Comparison of ENCODE assay signal across 8 mouse cellular contexts in genomic region chr2:121867051-121867928, GRCm38 (mm10). TPM values are rescaled to one million over a fixed set of nuclear protein-coding genes. Genes with fewer than 3 reads are reported as not detected.
DNase-seq lines count a peak whose midpoint lies in the region; ATAC-seq lines count a peak whose summit lies in the region.

No protein-coding gene starts in this region.

- WGBS in hindbrain, embryonic 13.5 days: under 1% methylated on average over 58 of the region's 63 CpGs
- WGBS in limb, embryonic 15.5 days: 1% methylated on average over 56 of the region's 63 CpGs
- WGBS in neural tube, embryonic 13.5 days: 2% methylated on average over 61 of the region's 63 CpGs

- peak; percentile 31 to 53 for DNase-seq in right cerebral cortex, adult 2 months (ENCODE audit: low spot score in 2 of 2)
- DNase-seq in right cerebral cortex, postnatal 4 days: no peak
- DNase-seq in c-Kit-positive CD71-positive TER-119-negative erythroid progenitor cells, embryonic 14.5 days (ENCODE audit: low read depth): peak; percentile 19
- peak; percentile 7 for DNase-seq in fibroblast of lung, adult 2 months (ENCODE audit: low read depth)
- no peak for DNase-seq in spleen, adult 12 weeks (ENCODE audit: low spot score)

- peaks cover 32% of the 10 kb centered on the region for H3K4me1 ChIP-seq in hindbrain, embryonic 13.5 days (replicated peaks)
- peaks cover 12% of the 10 kb centered on the region for H3K4me1 ChIP-seq in limb, embryonic 15.5 days
- peaks cover 35% of the 10 kb centered on the region for H3K4me1 ChIP-seq in neural tube, embryonic 13.5 days (replicated peaks)

- H3K36me3 ChIP-seq in hindbrain, embryonic 13.5 days: peaks cover 5% of the 10 kb centered on the region; the same call in 1 of the 2 replicates
- H3K36me3 ChIP-seq in limb, embryonic 15.5 days: no peaks in the 10 kb centered on the region
- no peaks in the 10 kb centered on the region; the same call in 1 of the 2 replicates for H3K36me3 ChIP-seq in neural tube, embryonic 13.5 days

- ATAC-seq in hindbrain, embryonic 13.5 days (ENCODE audit: low FRiP score): peak; percentile 83
- ATAC-seq in limb, embryonic 15.5 days (ENCODE audit: insufficient number of reproducible peaks, low FRiP score, low TSS enrichment, low read depth): peak; percentile 40; the same call in 1 of the 2 replicates
- ATAC-seq in neural tube, embryonic 13.5 days (ENCODE audit: low read depth): peak; percentile 49

- H3K4me2 ChIP-seq in hindbrain, embryonic 13.5 days: peak overlapping the region; percentile 80
- H3K4me2 ChIP-seq in limb, embryonic 15.5 days: peak overlapping the region; percentile 69
- H3K4me2 ChIP-seq in neural tube, embryonic 13.5 days: peak overlapping the region; percentile 62

- no peaks in the 10 kb centered on the region for H3K9me3 ChIP-seq in hindbrain, embryonic 13.5 days
- H3K9me3 ChIP-seq in limb, embryonic 15.5 days: no peaks in the 10 kb centered on the region
- H3K9me3 ChIP-seq in neural tube, embryonic 13.5 days: no peaks in the 10 kb centered on the region

- peaks cover 6% of the 10 kb centered on the region for H3K27me3 ChIP-seq in hindbrain, embryonic 13.5 days
- no peaks in the 10 kb centered on the region for H3K27me3 ChIP-seq in limb, embryonic 15.5 days
- H3K27me3 ChIP-seq in neural tube, embryonic 13.5 days: 0 out of 2 replicates have a peak, but pooled peaks cover 3% of the 10 kb centered on the region

- H3K4me3 ChIP-seq in hindbrain, embryonic 13.5 days: peak overlapping the region; percentile 94
- H3K4me3 ChIP-seq in limb, embryonic 15.5 days: peak overlapping the region; percentile 84
- peak overlapping the region; percentile 94 for H3K4me3 ChIP-seq in neural tube, embryonic 13.5 days

- H3K27ac ChIP-seq in hindbrain, embryonic 13.5 days: peak overlapping the region; percentile 93
- H3K27ac ChIP-seq in limb, embryonic 15.5 days: peak overlapping the region; percentile 83
- peak overlapping the region; percentile 91 for H3K27ac ChIP-seq in neural tube, embryonic 13.5 days (replicated peaks)

- peak overlapping the region; percentile 96 for H3K9ac ChIP-seq in hindbrain, embryonic 13.5 days
- peak overlapping the region; percentile 77 for H3K9ac ChIP-seq in limb, embryonic 15.5 days
- peak overlapping the region; percentile 94 for H3K9ac ChIP-seq in neural tube, embryonic 13.5 days

RNA-seq across cellular contexts. Expression of gene Casc4, which starts 0.5 kb away (rescaled TPM):
- 33.6 and 34.6 TPM in 2 replicates for polyA plus RNA-seq in hindbrain, embryonic 13.5 days (2015; fragmentation: Nextera tagmentation; extraction: Ambion mirVana)
- 21.9 and 23.4 TPM in 2 replicates for polyA plus RNA-seq in limb, embryonic 15.5 days (2015; fragmentation: Nextera tagmentation; extraction: Ambion mirVana)
- polyA plus RNA-seq in neural tube, embryonic 13.5 days (2015; fragmentation: Nextera tagmentation; extraction: Ambion mirVana): 30.1 and 32.0 TPM in 2 replicates

Comparison
In these comparisons a context has a peak if more than half of its experiments do, and no peak if none do; other contexts are left out.
1. DNase-seq: peak in right cerebral cortex, adult 2 months (2 of 2), c-Kit-positive CD71-positive TER-119-negative erythroid progenitor cells, embryonic 14.5 days (single experiment) and fibroblast of lung, adult 2 months (single experiment); none in right cerebral cortex, postnatal 4 days (single experiment) and spleen, adult 12 weeks (single experiment).
2. Peak in every context shown above with its lines, with median percentiles within 50 percentile points of each other: ATAC-seq, H3K27ac ChIP-seq, H3K4me2 ChIP-seq, H3K4me3 ChIP-seq and H3K9ac ChIP-seq.